Mouse (Mus musculus): ENCODE measurements at regions not wholly inside any gene's neighbourhood (a gene's known extent, or its start where the extent isn't known, plus 50 kb on each side); places are given as distances from the start of the nearest gene placed in this dataset.
"Not testable (repeated sequence)": the region's sequence is repeated elsewhere in the genome, so short reads cannot be mapped to it uniquely, and the experiment has no call there.

DNA sequence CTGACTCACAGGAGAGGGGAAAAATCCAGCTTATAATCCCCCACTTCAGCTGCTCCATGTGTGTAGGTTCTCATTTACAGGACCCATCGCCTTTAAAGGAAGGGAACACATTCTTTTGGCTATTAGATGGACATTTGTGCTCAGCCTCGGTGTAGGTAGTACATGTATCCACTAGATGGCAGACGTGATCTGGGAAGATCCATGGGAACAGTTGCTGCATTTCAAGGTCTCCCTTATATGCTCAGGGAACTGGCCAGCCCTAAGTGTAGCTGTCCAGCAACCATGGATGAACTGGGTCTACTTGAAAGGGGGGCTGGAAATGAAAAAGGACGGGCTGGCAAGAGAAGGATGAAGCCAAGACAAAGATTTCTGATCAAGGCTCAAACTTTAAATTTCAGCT lies 124.0 kb downstream of the Akain1 start:
- DNase-seq (ENCODE audit: extremely low spot score, low read depth, low spot score) = peak; percentile 42

DNA sequence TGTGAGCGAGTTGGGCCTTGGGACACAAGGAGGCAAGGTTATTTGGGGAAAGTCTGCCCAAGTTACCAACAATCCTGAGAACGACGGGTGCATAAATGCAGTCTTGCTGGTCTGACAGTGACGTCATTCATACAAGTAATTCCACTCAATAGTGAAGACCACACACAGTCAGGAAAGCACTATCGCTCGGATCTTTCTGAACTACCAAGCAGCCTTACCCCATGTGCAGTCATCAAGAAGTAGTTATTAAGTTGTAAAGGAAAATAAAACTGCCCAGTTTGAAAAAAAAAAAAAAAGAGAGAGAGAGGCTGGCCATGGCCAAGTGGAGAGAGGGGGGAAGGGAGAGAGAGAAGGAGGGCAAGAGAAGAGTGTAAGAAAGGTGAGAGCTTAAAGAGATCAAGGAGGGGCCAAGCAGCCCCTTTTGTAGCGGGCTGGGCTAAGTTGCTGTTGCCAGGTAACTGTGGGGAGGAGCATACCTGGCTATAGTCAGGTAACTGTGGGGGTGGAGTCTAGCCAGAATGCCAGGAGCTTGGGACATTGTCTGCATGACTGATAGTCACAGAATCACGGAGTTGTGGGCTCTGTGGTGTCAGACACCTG lies 132.0 kb downstream of the Akain1 start:
- DNase-seq (ENCODE audit: extremely low spot score, low read depth, low spot score) = not testable (repeated sequence)

DNA sequence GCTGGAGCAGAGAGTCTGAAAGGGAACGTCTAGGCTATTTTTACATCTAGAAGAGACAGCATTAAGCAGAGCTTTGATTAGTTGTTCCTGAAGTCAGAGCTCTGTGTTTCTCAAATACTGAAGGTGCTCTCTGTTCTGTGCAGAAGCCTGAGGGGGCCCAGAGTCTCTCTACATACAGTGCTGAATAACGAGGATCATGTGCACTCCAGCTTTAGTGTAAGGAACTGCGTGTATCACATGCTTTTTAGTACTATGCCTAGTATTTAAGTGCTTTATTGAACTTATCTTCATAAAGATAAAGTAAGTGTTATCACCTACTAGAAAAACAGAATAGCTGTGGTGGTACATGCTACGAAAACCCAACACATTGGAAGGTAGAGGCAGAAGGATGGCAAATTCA lies 151.4 kb downstream of the Akain1 start:
- no peak for DNase-seq (ENCODE audit: extremely low spot score, low read depth, low spot score)

DNA sequence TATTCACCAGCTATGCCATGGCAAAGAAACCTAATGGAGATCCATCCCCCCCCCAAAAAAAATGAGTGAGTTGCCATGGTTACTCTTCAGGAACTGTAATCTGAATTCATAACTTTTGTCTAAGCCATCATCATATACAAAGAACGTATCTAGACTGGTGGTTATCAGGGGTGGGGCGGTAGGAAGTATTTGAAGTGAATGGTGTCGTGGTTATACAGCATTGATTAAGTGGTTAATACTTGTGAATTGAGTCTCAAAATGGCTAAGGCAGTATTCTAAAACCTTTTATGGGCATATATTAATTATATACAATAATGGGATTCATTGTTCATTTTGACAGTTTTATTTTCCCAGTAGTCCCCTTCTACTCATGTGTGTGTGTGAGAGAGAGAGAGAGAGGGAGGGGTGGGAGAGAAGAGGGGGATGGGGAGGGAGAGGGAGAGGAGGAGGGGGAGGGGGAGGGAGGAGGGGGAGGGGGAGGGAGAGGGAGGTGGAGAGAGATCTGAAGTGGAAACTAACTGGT lies 158.7 kb downstream of the Akain1 start:
- DNase-seq (ENCODE audit: extremely low spot score, low read depth, low spot score) = no peak

DNA sequence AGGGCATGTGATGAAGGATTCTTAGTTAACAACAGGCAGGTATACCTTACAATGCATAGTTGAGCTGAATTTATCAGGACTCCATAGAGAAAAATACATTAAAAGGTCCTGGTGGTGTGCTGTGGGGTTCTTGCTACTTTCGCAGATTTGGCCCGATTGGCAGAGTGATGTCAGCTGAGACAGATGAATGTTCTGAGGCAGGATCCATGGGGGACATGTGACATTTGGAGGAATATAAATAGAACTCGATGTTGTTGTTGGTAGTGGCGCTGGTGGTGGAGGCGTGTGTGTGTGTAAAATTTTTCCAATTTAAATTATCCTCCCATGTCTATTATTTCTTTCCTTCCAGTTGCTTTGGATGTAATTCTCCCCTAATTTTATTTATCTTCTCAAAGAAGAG lies 159.3 kb downstream of the Akain1 start:
- no peak for DNase-seq (ENCODE audit: extremely low spot score, low read depth, low spot score)

DNA sequence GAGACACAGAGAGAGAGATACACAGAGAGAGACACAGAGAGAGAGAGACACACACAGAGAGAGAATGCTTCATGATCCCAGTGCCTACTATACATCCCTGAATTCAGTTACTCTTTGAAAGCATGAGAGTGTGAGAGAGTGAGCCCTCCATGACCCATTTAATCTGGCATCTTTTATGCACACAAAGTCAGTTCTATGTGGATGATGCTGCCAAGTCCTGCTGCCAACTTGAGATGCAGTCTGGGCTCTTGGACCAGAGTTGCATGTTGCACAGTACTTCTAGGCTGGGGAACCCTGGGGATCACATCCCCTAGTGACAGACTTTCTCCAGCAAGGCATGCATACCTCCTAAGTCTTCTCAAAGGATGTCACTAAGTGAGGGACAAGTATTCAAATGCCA lies 164.5 kb downstream of the Akain1 start:
- DNase-seq (ENCODE audit: extremely low spot score, low read depth, low spot score) = no peak

DNA sequence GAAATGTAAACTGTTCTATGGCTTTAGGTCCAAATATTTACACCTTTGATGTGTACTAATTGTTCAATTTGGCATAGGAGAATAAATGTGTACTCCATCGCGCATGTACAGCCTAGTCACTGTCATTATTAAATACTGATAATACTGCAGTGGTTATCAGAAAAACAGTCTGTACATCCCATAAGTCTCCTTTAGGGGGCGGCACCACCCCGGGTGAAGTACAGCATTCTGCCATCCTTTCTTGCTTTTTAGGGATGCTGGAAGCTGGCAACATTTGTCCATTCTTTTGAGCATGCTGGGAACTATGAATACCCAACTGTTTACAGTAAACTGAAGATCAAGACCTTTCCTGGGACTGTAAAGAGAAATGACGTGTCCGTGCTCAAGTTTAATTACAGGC lies 165.6 kb downstream of the Akain1 start:
- no peak for DNase-seq (ENCODE audit: extremely low spot score, low read depth, low spot score)

DNA sequence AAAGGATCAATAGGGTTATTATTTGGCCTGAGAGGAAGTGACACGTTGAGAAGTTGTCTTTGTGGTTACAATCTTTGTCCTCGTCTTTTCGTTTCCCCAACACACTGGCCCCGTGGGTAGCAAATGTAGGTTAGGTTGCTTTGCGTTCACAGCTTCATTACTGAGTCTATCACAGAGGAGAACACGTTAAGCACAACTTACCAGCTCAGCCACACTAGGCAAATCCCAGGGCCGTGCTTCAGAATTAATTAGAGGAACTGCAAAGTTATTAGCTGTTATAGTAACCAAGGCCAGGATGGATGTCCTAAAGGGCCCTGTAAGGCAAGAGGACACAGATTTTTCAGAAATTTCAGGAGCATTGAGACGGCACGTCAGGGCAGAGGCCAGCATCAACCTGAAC lies 166.3 kb downstream of the Akain1 start:
- no peak for DNase-seq (ENCODE audit: extremely low spot score, low read depth, low spot score)

DNA sequence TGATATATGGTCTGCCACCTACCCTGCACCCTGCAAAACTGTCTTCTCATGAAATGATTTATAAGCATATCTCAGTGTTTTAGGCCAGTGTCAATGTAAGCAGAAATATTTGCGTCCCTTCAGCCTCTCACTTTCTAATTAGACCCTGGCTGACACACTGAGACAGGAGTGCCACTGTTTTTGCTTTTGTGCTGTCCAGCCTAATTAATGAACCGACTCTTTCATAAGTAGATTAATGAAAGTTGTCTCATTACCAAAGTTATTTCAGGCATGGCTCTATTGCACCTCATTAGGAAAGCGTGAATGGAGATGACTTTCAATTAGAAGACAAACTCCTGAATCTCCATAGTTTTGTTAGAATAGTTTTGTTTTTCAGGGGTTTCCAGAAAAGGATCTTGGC lies 192.3 kb downstream of the Akain1 start:
- no peak for DNase-seq (ENCODE audit: extremely low spot score, low read depth, low spot score)

DNA sequence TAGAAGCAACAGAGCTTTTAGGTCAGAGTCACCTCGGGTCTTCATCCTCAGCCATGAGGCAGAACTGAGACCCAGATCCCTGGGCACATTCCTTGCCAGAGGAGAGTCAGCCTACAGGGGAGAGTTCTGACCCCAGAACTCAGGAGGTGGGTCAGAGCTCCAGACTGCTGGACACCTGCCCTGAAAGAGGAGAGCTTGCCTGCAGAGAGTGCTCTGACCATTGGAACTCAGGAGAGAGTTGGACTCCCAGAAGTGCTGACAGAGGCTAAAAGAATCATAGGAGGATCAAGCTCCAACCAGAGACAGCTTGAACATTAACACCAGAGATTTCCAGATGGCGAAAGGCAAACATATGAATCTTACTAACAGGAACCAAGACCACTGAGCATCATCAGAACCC lies 211.4 kb downstream of the Akain1 start:
- DNase-seq (ENCODE audit: extremely low spot score, low read depth, low spot score) = not testable (repeated sequence)

DNA sequence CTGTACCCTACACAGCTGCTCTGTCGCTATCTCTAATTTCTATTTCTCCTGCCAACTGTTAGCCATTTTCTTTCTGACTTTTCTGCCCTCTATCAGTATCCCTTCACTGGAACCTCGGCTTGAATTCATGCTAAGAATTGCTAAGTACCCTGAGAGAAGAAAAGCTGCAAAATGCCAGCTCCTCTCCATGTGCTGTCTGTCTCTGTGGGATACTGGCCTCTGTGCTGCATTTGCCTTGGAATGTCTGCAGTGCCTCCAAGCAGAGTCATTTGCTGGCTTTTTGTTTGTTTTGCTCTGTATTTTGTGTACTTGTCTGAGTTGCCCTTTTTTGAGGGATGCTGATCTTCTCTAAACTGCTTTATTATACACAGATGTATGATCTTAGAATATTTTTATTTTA lies 215.5 kb downstream of the Akain1 start:
- no peak for DNase-seq (ENCODE audit: extremely low spot score, low read depth, low spot score)

DNA sequence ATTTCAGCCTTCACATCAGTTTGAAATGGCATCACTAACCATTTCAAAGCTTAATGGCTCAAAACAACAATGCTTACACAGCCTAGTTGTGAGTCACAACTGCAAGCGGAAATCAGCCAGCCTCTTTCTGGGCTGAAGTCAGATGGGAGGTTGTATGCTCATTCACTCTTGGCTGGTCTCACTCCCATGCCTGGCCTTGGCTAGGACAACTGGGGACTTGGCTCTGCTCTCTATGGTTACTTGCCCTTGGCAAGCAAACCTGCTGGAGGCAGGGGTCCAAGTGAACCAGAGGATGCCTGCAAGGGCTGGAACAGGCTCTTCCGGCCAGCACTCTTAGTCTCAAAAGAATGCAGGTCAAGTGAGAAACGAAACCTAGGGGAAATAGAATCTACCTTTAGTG lies 233.4 kb downstream of the Akain1 start:
- no peak for DNase-seq (ENCODE audit: extremely low spot score, low read depth, low spot score)

DNA sequence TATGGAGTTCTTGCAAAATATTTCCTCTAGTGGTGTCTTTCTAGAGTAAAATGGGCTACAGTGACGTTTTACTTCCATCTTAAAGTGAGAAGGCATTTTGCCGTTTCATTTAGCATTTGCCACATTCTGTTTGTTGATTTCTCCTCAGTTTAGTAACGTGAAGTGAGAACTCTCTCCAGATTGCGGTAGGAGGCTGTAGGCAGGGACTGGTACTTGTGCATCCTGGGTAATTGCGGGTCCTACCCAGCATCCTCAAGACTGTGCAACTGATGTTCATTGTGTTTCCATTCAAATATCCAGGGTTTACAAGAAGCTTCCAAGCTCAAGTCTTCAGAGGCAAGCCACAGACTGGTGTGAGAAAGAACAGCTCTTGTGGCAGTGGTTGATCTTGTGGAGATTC lies 244.0 kb downstream of the Akain1 start:
- DNase-seq (ENCODE audit: extremely low spot score, low read depth, low spot score) = no peak

DNA sequence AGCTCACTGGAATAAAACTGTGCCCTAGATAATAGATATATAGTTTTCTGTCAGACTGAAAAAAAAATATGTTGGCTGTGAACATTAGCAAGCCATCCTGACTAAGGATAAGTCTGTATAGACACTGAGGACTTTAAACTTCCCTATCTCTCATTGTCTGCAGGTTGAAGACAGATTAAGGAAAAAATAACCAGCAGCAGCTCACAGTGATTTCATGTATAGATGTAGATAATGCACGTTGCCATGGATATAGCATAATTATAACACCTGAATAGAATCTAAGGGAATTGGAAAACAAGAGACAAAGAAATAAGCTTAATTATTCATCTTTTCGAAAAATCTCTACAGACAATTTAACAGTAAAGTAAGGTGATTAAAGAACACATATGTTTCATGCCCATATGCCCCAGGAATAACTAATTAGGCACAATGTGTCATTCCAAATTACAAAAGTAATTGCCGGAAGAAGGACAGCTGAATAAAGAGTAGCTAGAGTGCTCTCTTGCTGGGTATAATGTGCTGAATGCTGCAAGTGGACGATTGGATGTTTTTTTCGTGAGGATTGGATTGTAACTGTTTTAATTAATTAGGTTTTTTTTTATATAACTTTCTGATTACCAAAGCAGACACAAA lies 246.6 kb downstream of the Akain1 start:
- DNase-seq (ENCODE audit: extremely low spot score, low read depth, low spot score) = no peak

DNA sequence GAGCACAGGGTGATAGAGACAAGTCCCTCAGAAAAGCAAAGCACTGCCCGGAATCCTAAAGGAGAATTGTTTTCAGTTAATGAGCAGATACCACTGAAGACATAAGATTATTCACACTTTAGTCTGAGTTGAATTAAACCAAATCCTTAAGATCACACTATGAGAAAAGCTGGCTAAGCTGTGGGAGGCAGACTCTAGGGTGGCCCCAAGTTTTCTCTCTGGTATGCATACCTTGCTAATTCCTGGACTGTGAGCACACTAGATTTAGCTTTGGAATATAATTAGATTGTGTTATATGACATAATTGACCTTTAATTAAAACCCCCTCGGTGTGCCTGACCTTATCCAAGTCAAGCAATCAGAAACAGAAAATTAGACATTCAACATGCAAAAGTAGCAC lies 247.3 kb downstream of the Akain1 start:
- no peak for DNase-seq (ENCODE audit: extremely low spot score, low read depth, low spot score)

DNA sequence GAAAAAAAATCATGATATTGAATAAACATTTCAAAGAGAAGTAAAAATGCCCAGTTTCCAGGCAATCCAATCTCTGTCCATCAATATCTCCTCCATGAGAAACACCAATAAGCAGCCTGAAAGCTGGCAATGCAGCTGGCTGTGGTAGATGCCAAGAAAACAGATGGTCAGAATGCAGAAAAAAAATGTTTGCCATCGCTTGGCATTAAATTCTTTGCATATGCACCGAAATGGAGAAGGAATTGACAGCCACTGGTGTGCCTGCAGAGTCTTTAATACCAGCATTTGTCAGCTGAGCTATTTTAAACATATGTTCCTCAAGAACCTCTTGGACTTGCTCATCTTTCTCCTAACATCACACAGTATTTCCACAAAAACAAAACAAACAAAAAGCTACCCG lies 256.2 kb downstream of the Akain1 start:
- no peak for DNase-seq (ENCODE audit: extremely low spot score, low read depth, low spot score)

DNA sequence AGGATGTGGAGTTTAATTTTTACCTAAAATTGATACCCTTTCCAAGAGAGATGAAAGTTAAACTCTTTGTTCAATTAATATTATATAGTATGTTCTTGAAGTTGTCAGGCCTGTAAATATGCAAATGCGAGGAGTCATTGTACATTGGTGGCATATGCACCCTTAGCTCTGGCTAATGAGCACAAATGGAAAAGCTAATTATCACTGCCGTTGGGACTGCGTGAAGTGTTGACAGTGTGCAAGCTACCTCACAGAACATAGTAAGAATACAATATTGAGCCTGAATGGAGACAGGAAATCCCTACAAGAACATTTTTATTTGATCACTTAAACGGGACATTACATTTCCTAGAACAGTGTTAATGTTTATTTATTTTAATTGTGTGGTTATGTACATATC lies 241.5 kb upstream of the Dlgap1 start:
- no peak for DNase-seq (ENCODE audit: extremely low spot score, low read depth, low spot score)

DNA sequence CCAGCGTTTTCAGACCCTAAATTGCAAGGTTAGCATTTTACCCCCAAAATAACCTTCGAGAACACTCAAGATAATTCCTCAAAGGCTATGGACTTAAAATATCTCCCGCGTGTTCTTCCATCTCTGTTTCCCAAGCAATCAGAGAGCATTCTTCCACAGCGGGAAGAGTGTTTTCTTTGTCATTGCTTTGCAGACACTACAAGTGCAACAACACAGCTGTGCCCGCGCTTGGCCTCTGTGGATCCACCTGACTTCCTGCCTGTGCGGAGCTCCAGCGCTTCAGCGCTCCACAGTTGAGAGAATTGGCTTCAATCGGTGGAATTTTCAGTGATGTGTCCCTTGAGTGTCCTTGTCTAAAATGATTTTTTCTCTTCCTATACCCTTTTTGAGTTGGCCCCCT lies 235.9 kb upstream of the Dlgap1 start:
- DNase-seq (ENCODE audit: extremely low spot score, low read depth, low spot score) = no peak

DNA sequence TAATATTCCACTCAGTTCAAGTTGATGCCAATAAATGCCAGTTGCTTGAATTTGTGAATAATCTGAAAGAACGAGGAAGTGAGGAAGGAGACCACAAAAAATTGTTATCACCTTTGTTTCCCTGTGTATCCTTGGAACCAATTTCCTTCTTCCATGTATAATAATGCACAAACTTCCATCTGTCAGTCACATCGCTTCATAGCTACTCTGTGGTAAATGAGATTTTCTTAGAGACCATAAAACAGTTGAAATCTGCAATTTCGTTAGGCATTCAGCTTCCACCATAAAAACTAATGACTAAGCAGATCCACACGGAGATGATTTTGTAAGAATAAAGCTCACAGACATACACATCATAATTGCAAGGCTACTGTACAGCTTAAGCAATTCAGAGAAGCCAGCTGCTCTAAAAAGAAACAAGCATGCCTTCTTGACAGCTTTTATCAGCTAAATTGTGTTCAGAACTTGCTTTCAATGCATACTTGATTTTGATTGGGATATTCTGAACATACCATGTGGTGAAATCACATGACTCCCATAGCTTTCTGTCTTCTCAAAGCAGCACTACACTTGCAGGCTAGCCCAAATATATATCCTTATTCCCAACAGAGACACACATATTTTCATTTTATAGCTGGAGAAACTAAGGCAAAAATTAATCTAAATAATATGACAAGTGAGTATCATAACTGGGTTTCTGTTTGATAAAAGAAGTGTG lies 232.3 kb upstream of the Dlgap1 start:
- DNase-seq (ENCODE audit: extremely low spot score, low read depth, low spot score) = no peak

DNA sequence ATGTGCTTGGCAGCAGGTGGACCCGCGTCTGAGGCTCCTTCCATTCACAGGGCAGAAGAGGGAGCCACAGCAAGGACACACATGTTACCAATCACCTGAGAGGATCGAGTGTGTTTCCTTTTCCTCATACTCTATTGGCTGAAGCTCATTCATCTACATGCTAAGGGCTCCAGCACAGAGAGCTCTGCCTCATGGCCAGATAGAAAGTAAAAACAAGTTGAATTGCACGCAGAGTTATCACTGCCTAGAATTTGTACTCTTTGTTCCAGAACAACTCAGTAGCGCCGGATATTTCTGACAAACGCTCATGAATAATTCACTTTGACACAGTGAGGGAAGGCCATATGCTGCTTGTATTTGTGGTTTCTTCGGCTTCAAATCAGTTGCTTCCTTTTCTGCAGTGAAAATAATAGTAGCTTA lies 199.9 kb upstream of the Dlgap1 start:
- DNase-seq (ENCODE audit: extremely low spot score, low read depth, low spot score) = no peak

DNA sequence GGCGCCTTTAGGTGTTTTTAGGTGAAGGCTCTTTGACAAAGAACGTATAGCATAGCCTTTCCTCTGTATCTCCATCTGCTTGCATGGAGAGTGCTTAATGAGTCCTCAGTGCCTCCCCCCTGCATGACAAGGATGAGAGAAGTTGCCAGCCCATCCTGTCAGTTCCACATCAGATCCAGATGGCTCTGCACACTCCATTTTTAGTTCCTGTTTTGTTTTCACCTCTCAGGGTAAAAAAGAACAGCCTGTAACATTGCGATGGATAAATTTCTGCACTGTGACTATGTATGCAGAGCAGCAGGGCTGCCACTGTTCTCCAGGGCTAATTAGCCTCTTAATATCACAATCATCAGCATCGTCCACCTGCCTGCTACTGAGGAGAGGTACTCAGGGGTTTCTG lies 198.8 kb upstream of the Dlgap1 start:
- no peak for DNase-seq (ENCODE audit: extremely low spot score, low read depth, low spot score)

DNA sequence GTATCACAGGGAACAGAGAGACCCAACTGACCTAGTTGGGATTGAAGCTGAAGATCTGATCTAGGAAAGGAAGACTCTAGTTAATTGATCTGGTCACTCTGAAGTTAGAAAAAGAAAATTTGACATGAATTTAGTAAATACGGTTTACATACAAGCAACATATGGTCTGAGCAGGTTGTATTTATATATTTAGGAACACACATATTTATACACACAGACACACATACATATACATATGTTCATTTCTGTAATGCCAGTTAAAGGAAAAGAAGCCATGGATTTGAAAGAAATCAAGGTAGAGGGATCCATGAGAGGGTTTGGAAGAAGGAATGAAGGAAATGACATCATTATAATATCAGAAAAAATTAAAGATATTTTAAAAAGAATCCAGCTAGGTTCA lies 187.7 kb upstream of the Dlgap1 start:
- no peak for DNase-seq (ENCODE audit: extremely low spot score, low read depth, low spot score)

Data from hindlimb bud, embryonic 11.5 days (tissue).